Mouse (Mus musculus) MEL (cell line): ENCODE measurements around the gene Cyp3a41b. TPM values are rescaled to one million over a fixed set of nuclear protein-coding genes. Genes with fewer than 3 reads are reported as not detected.

Experiments used
- polyA plus RNA-seq, 2 experiments: library from polyadenylated mRNA; stranded (reverse) in 1 of 2; unstranded in 1 of 2; fragments of >175 nt in 1 of 2; fragments of >200 nt in 1 of 2; gene quantifications; 2 replicates each; pipeline versions ENCODE4 v1.2.1 to v1.2.4; 2012; ENCODE audit warnings: low replicate concordance in 2 of 2, low read depth in 1 of 2; ENCODE audit not compliant: insufficient read length in 2 of 2, insufficient read depth in 1 of 2, missing spikeins in 1 of 2
- total RNA-seq: library from RNA; depleted of rRNA; stranded (reverse); fragments of 300-350 nt; gene quantifications from 2 replicates; pipeline ENCODE4 v1.2.3, GENCODE M21; 2012; rRNA removed

The Cyp3a41b gene
- total and polyA plus RNA-seq, 3 experiments = not detected

Other genes starting within 250 kb of the Cyp3a41b start
- not detected in 2 replicates for gene Cyp3a57, start 239.5 kb downstream of the Cyp3a41b start, total RNA-seq
- gene Cyp3a57, start 239.5 kb downstream of the Cyp3a41b start, polyA plus RNA-seq = not detected
- not detected in 2 replicates for gene Cyp3a16, start 115.0 kb downstream of the Cyp3a41b start, total RNA-seq
- not detected for gene Cyp3a16, start 115.0 kb downstream of the Cyp3a41b start, polyA plus RNA-seq
- not detected in 2 replicates for gene Cyp3a41a, start 135.4 kb upstream of the Cyp3a41b start, total RNA-seq
- gene Cyp3a41a, start 135.4 kb upstream of the Cyp3a41b start, polyA plus RNA-seq = not detected
- not detected in 2 replicates for gene Cyp3a44, start 221.1 kb upstream of the Cyp3a41b start, total RNA-seq
- gene Cyp3a44, start 221.1 kb upstream of the Cyp3a41b start, polyA plus RNA-seq = not detected